Mouse (Mus musculus) E14TG2a.4 (cell line): ENCODE results near the gene Adamtsl1.

Source experiments
- CTCF ChIP-seq: conservative IDR thresholded peaks from 2 replicates; pipeline ENCODE4 v1.5.1; 2014; ENCODE audit warnings: low read length
- NANOG ChIP-seq: IDR thresholded peaks from 2 replicates; pipeline ENCODE4 v1.6.1; 2014; ENCODE audit warnings: borderline replicate concordance, low read length, mixed read lengths
- POU5F1 ChIP-seq: IDR thresholded peaks from 2 replicates; pipeline ENCODE4 v1.6.1; 2014; ENCODE audit warnings: low read length, borderline replicate concordance

DNA sequence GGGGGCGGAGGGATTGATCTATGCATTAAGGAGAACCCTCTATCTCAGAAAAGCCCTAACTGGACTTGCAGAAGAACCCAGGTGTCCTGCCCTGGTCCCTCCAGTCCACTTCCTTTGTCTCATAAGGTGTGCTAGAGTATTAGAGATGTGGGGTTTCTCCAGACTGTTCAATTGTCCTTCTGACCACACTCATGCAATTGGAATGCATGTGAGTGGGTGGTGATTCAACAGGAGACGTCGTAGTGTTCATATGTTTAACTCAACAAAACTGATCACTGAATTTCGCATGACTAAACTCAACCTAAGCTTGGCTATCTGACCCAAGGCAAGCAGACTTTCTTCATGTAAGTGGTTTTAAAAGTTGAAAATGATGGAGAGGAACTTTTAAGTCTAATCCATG, 443.3 kb downstream of the Adamtsl1 start:
- TF ChIP-seq CTCF (no peak), NANOG (no peak), POU5F1 (no peak)
